Mouse (Mus musculus) forebrain, embryonic 16.5 days (tissue): ENCODE data around the gene Lrmda. TPM values are rescaled to one million over a fixed set of nuclear protein-coding genes. Genes with fewer than 3 reads are reported as not detected.

Experiments used
- ATAC-seq: fragments of 200-750 bp; cut with Nextera tagmentation; 2 replicates; pipeline ENCODE4 v1.8.0; 2017; ENCODE audit warnings: mild to moderate bottlenecking, moderate library complexity
- H3K27ac ChIP-seq: fragments of 300-500 bp; sonication (generic); 2 replicates; pipeline ENCODE4 v1.5.1; 2014; ENCODE audit warnings: low read length, control low read depth
- H3K27me3 ChIP-seq: fragments of 300-500 bp; sonication (generic); replicated peaks from 2 replicates; pipeline ENCODE4 v1.6.1; 2014; ENCODE audit warnings: low read length; ENCODE audit not compliant: control insufficient read depth, insufficient read depth
- H3K36me3 ChIP-seq: fragments of 300-500 bp; sonication (generic); 2 replicates; pipeline ENCODE4 v1.6.1; 2014; ENCODE audit not compliant: control insufficient read depth, insufficient read depth
- H3K4me1 ChIP-seq: fragments of 300-500 bp; sonication (generic); replicated peaks from 2 replicates; pipeline ENCODE4 v1.6.1; 2014; ENCODE audit warnings: low read length; ENCODE audit not compliant: control insufficient read depth, insufficient read depth
- H3K4me2 ChIP-seq: fragments of 300-500 bp; sonication (generic); 2 replicates; pipeline ENCODE4 v1.6.1; 2014; ENCODE audit warnings: mild to moderate bottlenecking, low read length, control low read depth
- H3K4me3 ChIP-seq: fragments of 300-500 bp; sonication (generic); replicated peaks from 2 replicates; pipeline ENCODE4 v1.5.1; 2014; ENCODE audit warnings: mild to moderate bottlenecking, low read length, control low read depth
- H3K9ac ChIP-seq: fragments of 300-500 bp; sonication (generic); replicated peaks from 2 replicates; pipeline ENCODE4 v1.6.1; 2014; ENCODE audit warnings: low read depth, low read length, control low read depth
- H3K9me3 ChIP-seq: fragments of 300-500 bp; sonication (generic); 2 replicates; pipeline ENCODE4 v1.6.1; 2016; ENCODE audit warnings: low read length; ENCODE audit not compliant: control insufficient read depth
- WGBS: fragments of 180-500 bp; shearing (Covaris S2); extraction: QIAGEN DNeasy Blood & Tissue Kit; methylation state at CpG from one replicate; pipeline ENCODE4 v1.1.7; 2014; 5-methylcytosine and 5-hydroxymethylcytosine counted together
- polyA plus RNA-seq: library from polyadenylated mRNA; unstranded; fragments of >200 nt; fragmentation: Nextera tagmentation; extraction: Ambion mirVana; gene quantifications from 2 replicates; pipeline ENCODE4 v1.2.1, GENCODE M21; 2015

Gene Lrmda
- polyA plus RNA-seq, 1 experiment from 2014 or later = not detected

- no peaks in the 10 kb centered on the region for H3K9me3 ChIP-seq
- no peak overlapping the region for H3K4me3 ChIP-seq
- H3K27me3 ChIP-seq = peaks cover 6% of the 10 kb centered on the region; the same call in 1 of the 2 replicates
- WGBS = 10% methylated on average over 10 of the region's 10 CpGs
- H3K9ac ChIP-seq = peak overlapping the region; percentile 27
- peak overlapping the region; percentile 20; the same call in 1 of the 2 replicates for H3K4me2 ChIP-seq
- H3K27ac ChIP-seq = peak overlapping the region; percentile 10; the same call in 1 of the 2 replicates
- no peaks in the 10 kb centered on the region for H3K36me3 ChIP-seq
- H3K4me1 ChIP-seq = peaks cover 11% of the 10 kb centered on the region
- peak; percentile 58 for ATAC-seq
Measured at GRCm38 (mm10) chr14:22259376-22260032, 240.0 kb downstream of the Lrmda start.

- no peak for ATAC-seq
- no peaks in the 10 kb centered on the region for H3K9me3 ChIP-seq
- H3K9ac ChIP-seq = no peak overlapping the region
- H3K36me3 ChIP-seq = no peaks in the 10 kb centered on the region
- peaks cover 11% of the 10 kb centered on the region for H3K4me1 ChIP-seq
- WGBS = 55% methylated on average over 5 of the region's 5 CpGs
- H3K27ac ChIP-seq = no peak overlapping the region
- no peak overlapping the region for H3K4me3 ChIP-seq
- 0 out of 2 replicates have a peak overlapping the region, but pooled peaks have one; percentile 7 for H3K4me2 ChIP-seq
- peaks cover 6% of the 10 kb centered on the region; the same call in 1 of the 2 replicates for H3K27me3 ChIP-seq
Measured at GRCm38 (mm10) chr14:22260033-22260419, 240.5 kb downstream of the Lrmda start.

GRCm38 (mm10) chr14:22265229-22265905 lies 245.9 kb downstream of the Lrmda start:
- no peak for ATAC-seq
- no peaks in the 10 kb centered on the region for H3K9me3 ChIP-seq
- peaks cover 6% of the 10 kb centered on the region; the same call in 1 of the 2 replicates for H3K27me3 ChIP-seq
- 0 out of 2 replicates have a peak, but pooled peaks cover 3% of the 10 kb centered on the region for H3K4me1 ChIP-seq
- no peaks in the 10 kb centered on the region for H3K36me3 ChIP-seq
- WGBS = 77% methylated on average over 4 of the region's 4 CpGs
- no peak overlapping the region for H3K27ac ChIP-seq
- no peak overlapping the region for H3K4me2 ChIP-seq
- no peak overlapping the region for H3K9ac ChIP-seq
- no peak overlapping the region for H3K4me3 ChIP-seq

GRCm38 (mm10) chr14:22269812-22270211 lies 250.3 kb downstream of the Lrmda start:
- H3K4me3 ChIP-seq = no peak overlapping the region
- 0 out of 2 replicates have a peak, but pooled peaks cover 5% of the 10 kb centered on the region for H3K27me3 ChIP-seq
- H3K4me1 ChIP-seq = 0 out of 2 replicates have a peak, but pooled peaks cover 3% of the 10 kb centered on the region
- ATAC-seq = no peak
- no peaks in the 10 kb centered on the region for H3K9me3 ChIP-seq
- H3K36me3 ChIP-seq = no peaks in the 10 kb centered on the region
- no peak overlapping the region for H3K27ac ChIP-seq
- no peak overlapping the region for H3K9ac ChIP-seq
- WGBS = 92% methylated on average over 9 of the region's 9 CpGs
- H3K4me2 ChIP-seq = no peak overlapping the region

GRCm38 (mm10) chr14:22278053-22278452 lies 258.5 kb downstream of the Lrmda start:
- H3K4me3 ChIP-seq = no peak overlapping the region
- 96% methylated on average over 5 of the region's 5 CpGs for WGBS

GRCm38 (mm10) chr14:22279591-22279990 lies 260.1 kb downstream of the Lrmda start:
- Histone ChIP-seq H3K9ac (no peak overlapping the region), H3K4me3 (no peak overlapping the region), H3K4me2 (no peak overlapping the region), H3K4me1 (no peaks in the 10 kb centered on the region; the same call in 1 of the 2 replicates), H3K27ac (no peak overlapping the region), H3K27me3 (peaks cover 21% of the 10 kb centered on the region; the same call in 1 of the 2 replicates), H3K36me3 (no peaks in the 10 kb centered on the region), H3K9me3 (no peaks in the 10 kb centered on the region)
- WGBS = 89% methylated on average over 4 of the region's 4 CpGs
- ATAC-seq = no peak

More at GRCm38 (mm10) chr14:22278053-22278452, 258.5 kb downstream of the Lrmda start:
- H3K9ac ChIP-seq = no peak overlapping the region
- peaks cover 26% of the 10 kb centered on the region; the same call in 1 of the 2 replicates for H3K27me3 ChIP-seq
- H3K9me3 ChIP-seq = no peaks in the 10 kb centered on the region
- no peaks in the 10 kb centered on the region for H3K36me3 ChIP-seq
- no peak overlapping the region for H3K4me2 ChIP-seq
- no peak for ATAC-seq
- H3K4me1 ChIP-seq = no peaks in the 10 kb centered on the region; the same call in 1 of the 2 replicates
- no peak overlapping the region for H3K27ac ChIP-seq

GRCm38 (mm10) chr14:22281630-22282029 lies 262.1 kb downstream of the Lrmda start:
- no peak overlapping the region for H3K9ac ChIP-seq
- WGBS = 8% methylated on average over 7 of the region's 7 CpGs
- H3K4me1 ChIP-seq = no peaks in the 10 kb centered on the region; the same call in 1 of the 2 replicates
- H3K36me3 ChIP-seq = no peaks in the 10 kb centered on the region
- no peak for ATAC-seq
- no peak overlapping the region for H3K27ac ChIP-seq
- no peak overlapping the region for H3K4me2 ChIP-seq
- no peaks in the 10 kb centered on the region for H3K9me3 ChIP-seq
- peaks cover 25% of the 10 kb centered on the region; the same call in 1 of the 2 replicates for H3K27me3 ChIP-seq
- H3K4me3 ChIP-seq = no peak overlapping the region

- 9% methylated on average over 6 of the region's 6 CpGs for WGBS
- Histone ChIP-seq H3K27ac (no peak overlapping the region), H3K27me3 (peaks cover 17% of the 10 kb centered on the region; the same call in 1 of the 2 replicates), H3K4me3 (no peak overlapping the region), H3K9ac (no peak overlapping the region), H3K36me3 (no peaks in the 10 kb centered on the region), H3K4me1 (no peaks in the 10 kb centered on the region; the same call in 1 of the 2 replicates), H3K4me2 (no peak overlapping the region), H3K9me3 (no peaks in the 10 kb centered on the region)
- no peak for ATAC-seq
Measured at GRCm38 (mm10) chr14:22282847-22283246, 263.3 kb downstream of the Lrmda start.

- Histone ChIP-seq H3K27me3 (peaks cover 24% of the 10 kb centered on the region; the same call in 1 of the 2 replicates), H3K9me3 (no peaks in the 10 kb centered on the region), H3K4me2 (no peak overlapping the region), H3K4me3 (no peak overlapping the region), H3K27ac (no peak overlapping the region), H3K36me3 (no peaks in the 10 kb centered on the region), H3K4me1 (no peaks in the 10 kb centered on the region; the same call in 1 of the 2 replicates), H3K9ac (no peak overlapping the region)
- no peak for ATAC-seq
- WGBS = 63% methylated on average over 2 of the region's 2 CpGs
Measured at GRCm38 (mm10) chr14:22283722-22284121, 264.2 kb downstream of the Lrmda start.
